In genomic region chr8:118830291-118830690, GRCm38 (mm10) we compare ENCODE assay signal across 13 mouse cellular contexts.
DNase-seq lines count a peak whose midpoint lies in the region; ATAC-seq and TF ChIP-seq lines count a peak whose summit lies in the region.
"Had no signal": no experiment of that assay in that cellular context is flagged by ENCODE, and none has a peak within 500 bp of the region (broad histone marks: within the 10 kb centered on the region; RNA-seq: fewer than 3 reads in every experiment).

No protein-coding gene starts in this region.

- no peaks in the 10 kb centered on the region for H3K36me3 ChIP-seq in embryonic facial prominence, embryonic 14.5 days (ENCODE audit: control insufficient read depth, insufficient read depth, low read length)
- H3K36me3 ChIP-seq in stomach, postnatal 0 days (ENCODE audit: control insufficient read depth, insufficient read depth, low read length) = no peaks in the 10 kb centered on the region

- H3K4me1 ChIP-seq in embryonic facial prominence, embryonic 14.5 days (ENCODE audit: control insufficient read depth, insufficient read depth, low read length) = peaks cover 7% of the 10 kb centered on the region; the same call in 1 of the 2 replicates
- H3K4me1 ChIP-seq in stomach, postnatal 0 days (replicated peaks; ENCODE audit: control insufficient read depth, insufficient read depth) = no peaks in the 10 kb centered on the region

- no peak overlapping the region for H3K4me3 ChIP-seq in embryonic facial prominence, embryonic 14.5 days (ENCODE audit: low read depth, low read length)
- no peak overlapping the region for H3K4me3 ChIP-seq in stomach, postnatal 0 days (ENCODE audit: low read depth, low read length)
- H3K4me3 ChIP-seq: erythroblast, embryonic 14.5 days had no signal

- H3K27ac ChIP-seq in embryonic facial prominence, embryonic 14.5 days (replicated peaks; ENCODE audit: low read depth, low read length) = no peak overlapping the region
- no peak overlapping the region for H3K27ac ChIP-seq in stomach, postnatal 0 days (replicated peaks)
- H3K27ac ChIP-seq: liver, embryonic 14.5 days had no signal

- TF ChIP-seq CTCF in stomach, postnatal 0 days (IDR thresholded peaks at IDR 0.05; ENCODE audit: low read depth) = no peak

- 38% methylated on average over 5 of the region's 5 CpGs for WGBS in embryonic facial prominence, embryonic 14.5 days
- 42% methylated on average over 5 of the region's 5 CpGs for WGBS in stomach, postnatal 0 days

- H3K9me3 ChIP-seq in embryonic facial prominence, embryonic 14.5 days (ENCODE audit: control insufficient read depth, low read length) = no peaks in the 10 kb centered on the region
- no peaks in the 10 kb centered on the region for H3K9me3 ChIP-seq in stomach, postnatal 0 days (ENCODE audit: control insufficient read depth, low read length)

- H3K4me2 ChIP-seq in embryonic facial prominence, embryonic 14.5 days (ENCODE audit: low read depth, low read length) = no peak overlapping the region
- H3K4me2 ChIP-seq in stomach, postnatal 0 days (replicated peaks; ENCODE audit: low read depth) = no peak overlapping the region

- no peaks in the 10 kb centered on the region for H3K27me3 ChIP-seq in embryonic facial prominence, embryonic 14.5 days (replicated peaks; ENCODE audit: control insufficient read depth, insufficient read depth, low read length)
- H3K27me3 ChIP-seq in stomach, postnatal 0 days (ENCODE audit: control insufficient read depth, insufficient read depth, low read length) = no peaks in the 10 kb centered on the region

- H3K9ac ChIP-seq in embryonic facial prominence, embryonic 14.5 days (ENCODE audit: low read depth, low read length) = no peak overlapping the region
- H3K9ac ChIP-seq in stomach, postnatal 0 days (ENCODE audit: low read length) = no peak overlapping the region
- H3K9ac ChIP-seq: liver, embryonic 14.5 days had no signal

- peak; percentile 90 for ATAC-seq in embryonic facial prominence, embryonic 14.5 days (ENCODE audit: low read depth)
- ATAC-seq in stomach, postnatal 0 days (ENCODE audit: low FRiP score, low TSS enrichment) = 0 out of 2 replicates have a peak, but pooled peaks have one; percentile 32
- ATAC-seq in granulocyte monocyte progenitor cell, adult 5-6 weeks (replicated peaks; ENCODE audit: poor library complexity, severe bottlenecking) = no peak
- ATAC-seq: inflammation-experienced regulatory T-cells, adult 6 months had no signal

- TF ChIP-seq EP300 in stomach, postnatal 0 days (optimal IDR thresholded peaks at IDR 0.05) = no peak

- DNase-seq in right cerebral cortex, adult 2 months (ENCODE audit: low spot score in 2 of 2) = peak; percentile 33 to 43
- no peak for DNase-seq in right cerebral cortex, postnatal 4 days
- DNase-seq in Muller cell, postnatal 12 days (ENCODE audit: inconsistent ontology term) = peak; percentile 90
- peak; percentile 86 for DNase-seq in embryonic facial prominence, embryonic 14.5 days (ENCODE audit: low spot score)
- peak; percentile 21 for DNase-seq in stomach, postnatal 0 days (ENCODE audit: low spot score)
- DNase-seq in kidney, adult 11 months = no peak
- DNase-seq: cerebellum, postnatal 36 days; heart, adult 18-20 months; kidney, postnatal 36 days had no signal

Comparison
In these comparisons a context has a peak if more than half of its experiments do, and no peak if none do; other contexts are left out.
1. DNase-seq: peak in right cerebral cortex, adult 2 months (2 of 2), Muller cell, postnatal 12 days (single experiment), embryonic facial prominence, embryonic 14.5 days (single experiment) and stomach, postnatal 0 days (single experiment); none in right cerebral cortex, postnatal 4 days (single experiment) and kidney, adult 11 months (single experiment).